Mouse (Mus musculus): ENCODE data around the gene Wdfy1. TPM values are rescaled to one million over a fixed set of nuclear protein-coding genes. Genes with fewer than 3 reads are reported as not detected.

Gene Wdfy1
- polyA plus RNA-seq, 1 experiment: 0.58 TPM

- peaks cover 37% of the 10 kb centered on the region for H3K4me1 ChIP-seq (ENCODE audit: control insufficient read depth)
Observed at GRCm38 (mm10) chr1:79761917-79762271, 14.0 kb downstream of the Wdfy1 start.

DNA sequence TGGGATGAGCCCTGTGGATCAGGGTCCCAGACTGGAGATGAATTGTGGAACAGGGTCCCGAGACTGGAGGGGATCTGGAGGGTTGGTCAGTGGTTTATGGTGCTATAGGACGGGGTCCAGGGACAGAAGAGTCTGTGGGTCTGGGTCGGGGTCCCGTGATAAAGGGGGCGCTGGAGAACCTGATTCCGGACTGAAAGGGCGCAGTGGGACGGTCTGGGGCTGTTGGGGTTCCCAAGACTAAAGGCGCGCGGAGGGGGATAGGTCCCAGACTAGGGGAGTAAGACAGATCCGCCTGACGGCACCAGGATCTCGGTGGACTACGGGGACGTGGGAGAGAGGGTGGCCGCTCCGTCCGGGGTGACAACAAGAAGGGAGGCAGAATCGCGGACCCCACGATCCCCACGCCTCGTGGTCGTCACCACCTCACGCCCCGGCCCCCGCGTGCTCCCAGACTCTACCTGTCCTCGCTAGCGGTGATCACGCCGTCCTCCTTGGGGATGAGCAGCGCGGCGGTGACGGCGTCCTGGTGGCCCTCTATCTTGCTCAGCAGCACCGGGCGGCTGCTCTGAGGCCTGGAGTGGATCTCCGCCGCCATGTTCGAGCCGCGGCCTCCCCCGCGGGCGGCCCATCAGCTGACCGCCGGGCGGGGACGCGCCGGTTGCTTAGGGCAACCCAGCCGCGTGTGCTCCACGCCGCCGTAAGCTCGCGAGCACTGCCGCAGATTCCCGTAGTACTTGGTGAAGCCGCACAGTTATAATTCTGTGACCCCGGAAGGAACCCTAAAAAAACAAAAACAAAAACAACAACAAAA lies 14.6 kb downstream of the Wdfy1 start:
- TF ChIP-seq GATA1 (IDR thresholded peaks at IDR 0.05; ENCODE audit: low read length): no peak
- TF ChIP-seq TAL1 (IDR thresholded peaks at IDR 0.05; ENCODE audit: low read length): no peak
- Histone ChIP-seq H3K36me3 (ENCODE audit: control insufficient read depth) (no peaks in the 10 kb centered on the region), H3K4me1 (ENCODE audit: control insufficient read depth) (peaks cover 37% of the 10 kb centered on the region), H3K4me3 (replicated peaks) (peak overlapping the region; percentile 72), H3K27me3 (ENCODE audit: control insufficient read depth) (no peaks in the 10 kb centered on the region), H3K9me3 (ENCODE audit: control insufficient read depth, low read length) (no peaks in the 10 kb centered on the region)

More at GRCm38 (mm10) chr1:79761917-79762271, 14.0 kb downstream of the Wdfy1 start:
- no peaks in the 10 kb centered on the region for H3K36me3 ChIP-seq (ENCODE audit: control insufficient read depth)
- H3K4me3 ChIP-seq (replicated peaks): peak overlapping the region; percentile 72
- H3K9me3 ChIP-seq (ENCODE audit: control insufficient read depth, low read length): no peaks in the 10 kb centered on the region
- TF ChIP-seq TAL1 (IDR thresholded peaks at IDR 0.05; ENCODE audit: low read length): no peak
- TF ChIP-seq GATA1 (IDR thresholded peaks at IDR 0.05; ENCODE audit: low read length): no peak
- H3K27me3 ChIP-seq (ENCODE audit: control insufficient read depth): no peaks in the 10 kb centered on the region

GRCm38 (mm10) chr1:79760656-79761055 lies 15.3 kb downstream of the Wdfy1 start:
- Histone ChIP-seq H3K9me3 (ENCODE audit: control insufficient read depth, low read length) (no peaks in the 10 kb centered on the region), H3K4me1 (ENCODE audit: control insufficient read depth) (peaks cover 37% of the 10 kb centered on the region), H3K36me3 (ENCODE audit: control insufficient read depth) (no peaks in the 10 kb centered on the region), H3K27me3 (ENCODE audit: control insufficient read depth) (no peaks in the 10 kb centered on the region), H3K4me3 (replicated peaks) (peak overlapping the region; percentile 72)
- TF ChIP-seq GATA1 (IDR thresholded peaks at IDR 0.05; ENCODE audit: low read length): no peak
- no peak for TF ChIP-seq TAL1 (IDR thresholded peaks at IDR 0.05; ENCODE audit: low read length)

DNA sequence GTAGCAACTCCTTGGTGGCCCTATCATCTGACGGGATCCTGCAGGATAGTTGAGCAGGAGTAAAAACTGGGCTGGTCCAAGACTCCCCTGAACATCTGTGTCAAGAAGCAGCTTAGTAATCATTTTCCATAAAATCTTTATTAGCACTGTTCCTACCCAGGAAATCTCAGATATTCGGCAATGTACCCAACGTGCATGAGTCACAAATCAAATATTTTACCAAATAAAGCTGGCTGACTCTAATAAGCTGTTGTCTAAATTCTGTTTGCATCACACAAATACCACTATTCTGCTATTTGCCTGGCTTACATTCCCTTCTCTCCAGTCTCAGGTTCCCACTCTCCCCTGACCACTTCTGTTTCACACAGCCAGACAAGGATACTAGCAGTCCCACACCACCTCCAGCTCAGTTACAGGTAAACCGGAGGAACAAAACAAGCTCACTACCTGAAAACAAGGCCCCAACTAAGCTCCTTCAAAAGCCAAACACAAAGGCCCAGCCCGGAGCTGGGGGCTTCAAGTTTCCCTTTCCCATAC lies 16.4 kb downstream of the Wdfy1 start:
- Histone ChIP-seq H3K4me3 (replicated peaks) (no peak overlapping the region), H3K4me1 (ENCODE audit: control insufficient read depth) (peaks cover 35% of the 10 kb centered on the region), H3K27me3 (ENCODE audit: control insufficient read depth) (no peaks in the 10 kb centered on the region), H3K9me3 (ENCODE audit: control insufficient read depth, low read length) (no peaks in the 10 kb centered on the region), H3K36me3 (ENCODE audit: control insufficient read depth) (no peaks in the 10 kb centered on the region)
- TF ChIP-seq GATA1 (IDR thresholded peaks at IDR 0.05; ENCODE audit: low read length) (no peak), TAL1 (IDR thresholded peaks at IDR 0.05; ENCODE audit: low read length) (no peak)

DNA sequence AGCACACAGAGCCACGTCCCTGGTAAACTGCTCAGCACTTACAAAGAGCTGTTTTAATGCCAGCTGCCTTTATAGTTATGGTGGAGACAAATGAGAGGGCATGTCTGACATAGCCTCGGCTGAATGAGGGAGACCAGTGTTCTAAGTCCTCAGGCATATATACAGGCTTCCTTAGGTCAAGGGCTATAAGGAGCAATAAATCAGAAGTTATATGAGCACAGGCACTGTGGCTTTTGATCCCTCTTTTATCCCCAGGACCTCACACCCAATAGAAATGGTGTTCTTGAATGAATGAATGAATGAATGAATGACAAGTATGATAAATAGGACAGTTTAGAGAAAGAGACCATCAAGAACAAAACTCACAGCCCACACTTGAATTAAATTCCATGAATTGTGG lies 16.9 kb downstream of the Wdfy1 start:
- Histone ChIP-seq H3K4me1 (ENCODE audit: control insufficient read depth) (peaks cover 32% of the 10 kb centered on the region), H3K9me3 (ENCODE audit: control insufficient read depth, low read length) (no peaks in the 10 kb centered on the region), H3K36me3 (ENCODE audit: control insufficient read depth) (no peaks in the 10 kb centered on the region), H3K4me3 (replicated peaks) (no peak overlapping the region), H3K27me3 (ENCODE audit: control insufficient read depth) (no peaks in the 10 kb centered on the region)
- TF ChIP-seq GATA1 (IDR thresholded peaks at IDR 0.05; ENCODE audit: low read length): no peak
- TF ChIP-seq TAL1 (IDR thresholded peaks at IDR 0.05; ENCODE audit: low read length): no peak

DNA sequence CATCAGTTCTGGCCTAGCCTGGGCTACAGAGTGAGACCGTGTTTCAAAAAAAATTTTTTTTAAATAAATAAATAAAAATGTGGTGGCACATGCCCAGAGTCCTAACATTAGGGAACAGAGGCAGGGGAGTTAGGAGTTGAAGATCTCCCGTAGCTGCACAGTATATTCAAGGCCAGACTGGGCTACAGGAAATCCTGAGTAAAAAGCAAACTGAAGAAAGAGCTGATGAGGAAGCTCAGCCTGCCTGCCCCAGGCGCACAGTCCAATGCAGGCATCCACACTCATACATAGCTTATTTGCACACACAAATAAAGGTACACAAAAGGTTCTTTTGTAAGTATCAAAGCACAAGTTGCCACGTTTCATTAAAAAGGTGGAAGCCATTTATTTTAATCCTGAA lies 18.3 kb downstream of the Wdfy1 start:
- Histone ChIP-seq H3K4me3 (replicated peaks) (no peak overlapping the region), H3K9me3 (ENCODE audit: control insufficient read depth, low read length) (no peaks in the 10 kb centered on the region), H3K27me3 (ENCODE audit: control insufficient read depth) (no peaks in the 10 kb centered on the region), H3K36me3 (ENCODE audit: control insufficient read depth) (no peaks in the 10 kb centered on the region), H3K4me1 (ENCODE audit: control insufficient read depth) (peaks cover 20% of the 10 kb centered on the region)
- TF ChIP-seq TAL1 (IDR thresholded peaks at IDR 0.05; ENCODE audit: low read length) (no peak), GATA1 (IDR thresholded peaks at IDR 0.05; ENCODE audit: low read length) (no peak)

DNA sequence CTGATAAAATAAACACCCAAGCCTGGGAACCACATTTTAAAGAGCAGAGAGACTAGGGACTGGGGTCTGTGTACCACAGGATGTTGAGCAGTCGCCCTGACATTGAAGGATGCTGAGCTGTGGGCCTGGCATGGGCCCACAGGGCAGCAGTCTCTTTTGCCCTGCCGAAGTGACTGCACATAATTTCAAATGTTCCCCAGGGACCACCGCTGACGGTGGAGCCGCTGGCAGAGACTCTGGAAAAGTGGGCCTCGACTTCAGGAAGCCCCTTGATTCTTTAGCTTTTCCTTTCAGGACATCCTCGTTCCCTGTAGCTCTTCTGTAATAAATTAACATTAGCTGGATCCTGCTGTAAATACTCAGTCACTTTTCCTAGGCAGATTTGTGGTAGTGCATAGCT lies 18.8 kb downstream of the Wdfy1 start:
- Histone ChIP-seq H3K4me1 (ENCODE audit: control insufficient read depth) (peaks cover 16% of the 10 kb centered on the region), H3K36me3 (ENCODE audit: control insufficient read depth) (no peaks in the 10 kb centered on the region), H3K9me3 (ENCODE audit: control insufficient read depth, low read length) (no peaks in the 10 kb centered on the region), H3K4me3 (replicated peaks) (no peak overlapping the region), H3K27me3 (ENCODE audit: control insufficient read depth) (no peaks in the 10 kb centered on the region)
- no peak for TF ChIP-seq GATA1 (IDR thresholded peaks at IDR 0.05; ENCODE audit: low read length)
- no peak for TF ChIP-seq TAL1 (IDR thresholded peaks at IDR 0.05; ENCODE audit: low read length)

DNA sequence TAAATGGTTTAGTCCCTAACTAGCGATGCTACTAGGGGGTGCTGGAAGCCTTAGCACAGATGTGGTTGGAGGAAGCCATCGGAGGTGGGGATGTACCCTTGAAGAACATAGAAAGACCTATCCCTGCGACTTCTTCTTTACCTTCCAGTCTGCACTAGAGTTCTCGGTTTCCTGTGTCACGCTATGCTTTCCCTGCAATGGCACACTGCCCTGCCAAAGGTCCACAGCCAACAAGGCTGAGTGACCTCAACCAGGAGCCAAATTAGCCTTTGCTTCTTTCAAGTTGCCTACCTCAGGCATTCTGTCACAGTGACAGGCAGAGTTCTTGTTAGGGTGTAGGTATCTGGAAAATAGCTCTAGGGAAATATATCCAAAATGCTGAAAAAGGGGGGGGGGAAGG lies 19.5 kb downstream of the Wdfy1 start:
- H3K4me1 ChIP-seq (ENCODE audit: control insufficient read depth): peaks cover 10% of the 10 kb centered on the region
- no peaks in the 10 kb centered on the region for H3K27me3 ChIP-seq (ENCODE audit: control insufficient read depth)
- H3K36me3 ChIP-seq (ENCODE audit: control insufficient read depth): no peaks in the 10 kb centered on the region
- TF ChIP-seq GATA1 (IDR thresholded peaks at IDR 0.05; ENCODE audit: low read length) (no peak), TAL1 (IDR thresholded peaks at IDR 0.05; ENCODE audit: low read length) (no peak)
- H3K4me3 ChIP-seq (replicated peaks): no peak overlapping the region
- H3K9me3 ChIP-seq (ENCODE audit: control insufficient read depth, low read length): no peaks in the 10 kb centered on the region

DNA sequence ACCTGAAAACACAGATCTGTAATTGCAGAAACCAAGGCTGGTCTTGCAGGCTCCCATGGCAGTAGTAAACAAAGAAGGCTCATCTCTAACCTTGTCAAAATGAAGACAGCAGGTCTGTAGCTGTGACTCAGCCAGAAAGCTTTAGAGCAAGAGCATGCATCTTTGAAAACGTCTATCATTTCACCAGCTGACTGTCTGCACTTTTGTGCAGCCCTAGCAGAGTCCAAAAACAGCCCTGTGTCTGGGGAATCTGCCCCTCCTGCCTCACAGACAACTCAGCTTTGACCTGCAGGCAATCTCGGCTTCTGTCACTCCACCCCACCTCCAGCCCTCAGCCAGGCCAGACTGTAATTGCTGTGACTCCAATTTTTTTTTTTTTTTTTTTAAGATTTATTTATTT lies 20.6 kb downstream of the Wdfy1 start:
- TF ChIP-seq GATA1 (IDR thresholded peaks at IDR 0.05; ENCODE audit: low read length) (no peak), TAL1 (IDR thresholded peaks at IDR 0.05; ENCODE audit: low read length) (no peak)
- H3K9me3 ChIP-seq (ENCODE audit: control insufficient read depth, low read length): peaks cover under 1% of the 10 kb centered on the region; the same call in 1 of the 2 replicates
- H3K27me3 ChIP-seq (ENCODE audit: control insufficient read depth): no peaks in the 10 kb centered on the region
- no peak overlapping the region for H3K4me3 ChIP-seq (replicated peaks)
- no peaks in the 10 kb centered on the region for H3K36me3 ChIP-seq (ENCODE audit: control insufficient read depth)
- no peaks in the 10 kb centered on the region; the same call in 1 of the 2 replicates for H3K4me1 ChIP-seq (ENCODE audit: control insufficient read depth)
